ENCODE assay signal across 8 mouse cellular contexts in the genomic region with DNA sequence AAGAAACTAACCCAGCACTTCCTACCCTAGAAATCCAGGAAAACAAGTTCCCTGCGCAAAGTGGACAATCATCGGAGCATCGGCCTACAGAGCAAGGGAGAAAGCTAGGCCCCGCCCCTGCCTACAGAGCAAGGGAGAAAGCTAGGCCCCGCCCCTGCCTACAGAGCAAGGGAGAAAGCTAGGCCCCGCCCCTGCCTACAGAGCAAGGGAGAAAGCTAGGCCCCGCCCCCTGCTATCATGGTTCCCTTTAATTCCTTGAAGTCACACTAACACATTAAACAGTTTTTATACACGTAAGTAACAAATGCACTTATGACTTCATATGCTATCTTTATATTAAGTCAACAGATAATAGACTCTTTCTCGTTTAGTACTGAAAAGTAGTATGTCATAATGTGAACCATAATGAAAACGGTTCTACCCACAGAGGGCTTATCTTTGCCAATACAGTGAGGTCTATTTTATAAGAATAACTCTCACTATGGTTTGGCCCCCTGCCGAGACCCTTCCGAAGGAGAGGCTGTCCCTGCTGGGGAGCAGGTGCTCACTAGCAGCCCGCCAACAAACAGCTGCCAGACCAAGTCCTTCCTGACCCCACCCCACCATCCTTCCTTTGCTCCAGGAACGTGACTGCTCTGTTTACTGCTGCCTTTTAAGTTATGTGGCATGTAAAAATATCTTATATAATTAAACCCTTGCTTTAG.
A peak's percentile ranks its signal among the peaks of the same experiment; 100 is the strongest.
DNase-seq lines count a peak whose midpoint lies in the region; ATAC-seq and TF ChIP-seq lines count a peak whose summit lies in the region.

No protein-coding gene starts in this region.

- H3K4me2 ChIP-seq in hindbrain, postnatal 0 days (ENCODE audit: low read depth, low read length) = no peak overlapping the region
- no peak overlapping the region for H3K4me2 ChIP-seq in hindbrain, embryonic 12.5 days (replicated peaks)
- H3K4me2 ChIP-seq in myocyte (ENCODE audit: low read depth) = peak overlapping the region; percentile 54
- no peak overlapping the region for H3K4me2 ChIP-seq in neural tube, embryonic 15.5 days

- H3K36me3 ChIP-seq in hindbrain, postnatal 0 days (ENCODE audit: insufficient read depth, low read length) = no peaks in the 10 kb centered on the region
- H3K36me3 ChIP-seq in hindbrain, embryonic 12.5 days = no peaks in the 10 kb centered on the region
- H3K36me3 ChIP-seq in myocyte (ENCODE audit: control insufficient read depth, insufficient read depth) = no peaks in the 10 kb centered on the region
- H3K36me3 ChIP-seq in neural tube, embryonic 15.5 days = no peaks in the 10 kb centered on the region

- peak; percentile 28 for DNase-seq in hindbrain, postnatal 0 days (ENCODE audit: low spot score)
- DNase-seq in R1 (ENCODE audit: low read depth, low spot score) (peak; percentile 41), adipocyte (ENCODE audit: low spot score) (no peak)
- DNase-seq in adrenal gland, postnatal 36 days = no peak

- WGBS in hindbrain, postnatal 0 days = 48% methylated on average over 14 of the region's 14 CpGs
- WGBS in hindbrain, embryonic 12.5 days = 54% methylated on average over 14 of the region's 14 CpGs
- whole genome bisulfite sequencing in neural tube, embryonic 15.5 days = 52% methylated on average over 14 of the region's 14 CpGs

- no peak for TF ChIP-seq POLR2A in myocyte (IDR thresholded peaks at IDR 0.05; ENCODE audit: insufficient read length, low read depth)

- no peaks in the 10 kb centered on the region for H3K9me3 ChIP-seq in hindbrain, postnatal 0 days (ENCODE audit: low read length)
- H3K9me3 ChIP-seq in hindbrain, embryonic 12.5 days (replicated peaks) = no peaks in the 10 kb centered on the region
- H3K9me3 ChIP-seq in neural tube, embryonic 15.5 days (replicated peaks) = no peaks in the 10 kb centered on the region

- H3K9ac ChIP-seq in hindbrain, postnatal 0 days (replicated peaks; ENCODE audit: low read length) = no peak overlapping the region
- H3K9ac ChIP-seq in hindbrain, embryonic 12.5 days = no peak overlapping the region
- no peak overlapping the region for H3K9ac ChIP-seq in neural tube, embryonic 15.5 days (replicated peaks)

- H3K79me2 ChIP-seq in myocyte (ENCODE audit: control insufficient read depth, insufficient read depth) = no peaks in the 10 kb centered on the region

- ATAC-seq in hindbrain, postnatal 0 days = peak; percentile 58; the same call in 1 of the 2 replicates
- ATAC-seq in hindbrain, embryonic 12.5 days (ENCODE audit: low FRiP score) = no peak
- ATAC-seq in erythroblast, adult 5-6 weeks (replicated peaks; ENCODE audit: low FRiP score, poor library complexity, severe bottlenecking) = peak; percentile 100
- no peak for ATAC-seq in neural tube, embryonic 15.5 days (ENCODE audit: low FRiP score)

- no peak for TF ChIP-seq CTCF in hindbrain, postnatal 0 days (IDR thresholded peaks at IDR 0.05; ENCODE audit: low read depth)

- H3K4me1 ChIP-seq in hindbrain, postnatal 0 days (ENCODE audit: insufficient read depth, low read length) = no peaks in the 10 kb centered on the region
- no peaks in the 10 kb centered on the region for H3K4me1 ChIP-seq in hindbrain, embryonic 12.5 days
- no peaks in the 10 kb centered on the region for H3K4me1 ChIP-seq in neural tube, embryonic 15.5 days

- no peak overlapping the region for H3K27ac ChIP-seq in hindbrain, postnatal 0 days
- H3K27ac ChIP-seq in hindbrain, embryonic 12.5 days = no peak overlapping the region
- H3K27ac ChIP-seq in neural tube, embryonic 15.5 days (replicated peaks) = no peak overlapping the region

- no peaks in the 10 kb centered on the region for H3K27me3 ChIP-seq in hindbrain, postnatal 0 days (ENCODE audit: insufficient read depth, low read length)
- H3K27me3 ChIP-seq in hindbrain, embryonic 12.5 days = no peaks in the 10 kb centered on the region
- H3K27me3 ChIP-seq in myocyte (ENCODE audit: control insufficient read depth, insufficient read depth, insufficient read length) = no peaks in the 10 kb centered on the region
- no peaks in the 10 kb centered on the region for H3K27me3 ChIP-seq in neural tube, embryonic 15.5 days (replicated peaks)

- H3ac ChIP-seq in myocyte (ENCODE audit: control insufficient read depth, insufficient read length) = no peak overlapping the region

- no peak overlapping the region for H3K4me3 ChIP-seq in hindbrain, postnatal 0 days (ENCODE audit: low read length)
- H3K4me3 ChIP-seq in hindbrain, embryonic 12.5 days = no peak overlapping the region
- no peak overlapping the region for H3K4me3 ChIP-seq in myocyte
- no peak overlapping the region for H3K4me3 ChIP-seq in neural tube, embryonic 15.5 days (replicated peaks)

TF ChIP-seq in myocyte, 11 proteins besides CTCF, POLR2A, EP300 and RAD21:
- no peak for TF ChIP-seq POLR2AphosphoS2 (IDR thresholded peaks at IDR 0.05; ENCODE audit: insufficient read length, low read depth)
- peak; percentile 63 for TF ChIP-seq TCF12 (IDR thresholded peaks at IDR 0.05; ENCODE audit: insufficient read depth, poor library complexity, severe bottlenecking)
- peak; percentile 82 for TF ChIP-seq TCF3 (IDR thresholded peaks at IDR 0.05; ENCODE audit: insufficient read length, low read depth)
- no peak for TF ChIP-seq CEBPB (IDR thresholded peaks at IDR 0.05; ENCODE audit: insufficient read depth, poor library complexity, severe bottlenecking)
- no peak for TF ChIP-seq MAX (IDR thresholded peaks at IDR 0.05; ENCODE audit: low read depth)
- TF ChIP-seq MYOD1 (IDR thresholded peaks at IDR 0.05; ENCODE audit: control insufficient read depth in 1 of 3, insufficient read length in 2 of 3, low read depth in 2 of 3) = peak; percentile 45 to 97 (median 92)
- TF ChIP-seq MYOG (IDR thresholded peaks at IDR 0.05; ENCODE audit: control insufficient read depth in 1 of 3, insufficient read depth in 1 of 3, insufficient read length in 2 of 3, low read depth in 2 of 3) = peak; percentile 57 to 97 (median 88)

Comparison
In these comparisons a context has a peak if more than half of its experiments do, and no peak if none do; other contexts are left out.
1. ATAC-seq: peak in hindbrain, postnatal 0 days (single experiment) and erythroblast, adult 5-6 weeks (single experiment); none in hindbrain, embryonic 12.5 days (single experiment) and neural tube, embryonic 15.5 days (single experiment).
2. DNase-seq: peak in hindbrain, postnatal 0 days (single experiment) and R1 (single experiment); none in adipocyte (single experiment) and adrenal gland, postnatal 36 days (0 of 2).